Mouse (Mus musculus) CD4-positive, CD25-positive, alpha-beta regulatory T cell, adult 2 months (primary cell): ENCODE results near the gene Pex14.
"Not testable (repeated sequence)": the region's sequence is repeated elsewhere in the genome, so short reads cannot be mapped to it uniquely, and the experiment has no call there.

ENCODE experiments used
- DNase-seq: peaks from one replicate; pipeline ENCODE4 v3.0.0-alpha.2; 2012; ENCODE audit warnings: low read depth, low spot score

The Pex14 gene

GRCm38 (mm10) chr4:149099369-149100017, at the start of gene Pex14:
Gene Pex14, minus strand, starts transcription at chr4:149099876.
- DNase-seq: peak; percentile 91

- DNase-seq: no peak
These were observed 49.5 kb upstream of the Pex14 start for GRCm38 (mm10) chr4:149149196-149149595.

GRCm38 (mm10) chr4:149148084-149148483, 48.4 kb upstream of the Pex14 start:
- DNase-seq: no peak

GRCm38 (mm10) chr4:149147528-149147927, 47.9 kb upstream of the Pex14 start:
- DNase-seq: peak; percentile 34

- no peak for DNase-seq
These were observed 45.5 kb upstream of the Pex14 start for GRCm38 (mm10) chr4:149145151-149145550.

GRCm38 (mm10) chr4:149144459-149144858, 44.8 kb upstream of the Pex14 start:
- DNase-seq: peak; percentile 90

- DNase-seq: no peak
These were observed 43.9 kb upstream of the Pex14 start for GRCm38 (mm10) chr4:149143594-149143993.

GRCm38 (mm10) chr4:149138515-149138914, 38.8 kb upstream of the Pex14 start:
- no peak for DNase-seq

- peak; percentile 92 for DNase-seq
These were observed 37.5 kb upstream of the Pex14 start, which contains the start of gene Cenps for GRCm38 (mm10) chr4:149136982-149137770. Gene Cenps, minus strand, starts transcription at chr4:149137629.

GRCm38 (mm10) chr4:149136116-149136850, 36.6 kb upstream of the Pex14 start:
- no peak for DNase-seq

GRCm38 (mm10) chr4:149133395-149133794, 33.7 kb upstream of the Pex14 start:
- DNase-seq: no peak

- DNase-seq: no peak
These were observed 32.3 kb upstream of the Pex14 start for GRCm38 (mm10) chr4:149131789-149132565.

- DNase-seq: no peak
These were observed 31.5 kb upstream of the Pex14 start for GRCm38 (mm10) chr4:149131021-149131752.

- DNase-seq: no peak
These were observed 28.8 kb upstream of the Pex14 start for GRCm38 (mm10) chr4:149128467-149128866.

GRCm38 (mm10) chr4:149126663-149127062, 27.0 kb upstream of the Pex14 start, which contains the start of gene Cort:
Gene Cort, minus strand, starts transcription at chr4:149126763.
- DNase-seq: no peak

GRCm38 (mm10) chr4:149126115-149126509, 26.4 kb upstream of the Pex14 start:
- no peak for DNase-seq

GRCm38 (mm10) chr4:149125341-149126114, 25.9 kb upstream of the Pex14 start:
- DNase-seq: no peak

- no peak for DNase-seq
These were observed 23.8 kb upstream of the Pex14 start for GRCm38 (mm10) chr4:149123432-149123831.

- not testable (repeated sequence) for DNase-seq
These were observed 20.4 kb upstream of the Pex14 start for GRCm38 (mm10) chr4:149119978-149120562.
